Mouse (Mus musculus) layer of hippocampus, postnatal 25 days (tissue): Measurements from ENCODE around the gene Hfe2. TPM values are rescaled to one million over a fixed set of nuclear protein-coding genes. Genes with fewer than 3 reads are reported as not detected.
A peak's percentile ranks its signal among the peaks of the same experiment; 100 is the strongest.

ENCODE experiments used
- DNase-seq, 2 experiments: peaks; one replicate each; pipeline ENCODE4 v3.0.0; 2022; ENCODE audit warnings: mixed read lengths in 2 of 2, low spot score in 1 of 2; ENCODE audit errors: extremely low spot score in 1 of 2
- total RNA-seq, 2 experiments: library from RNA; stranded (reverse); gene quantifications; 2 replicates each; pipeline ENCODE4 v1.2.3; 2021

Gene Hfe2
- total RNA-seq, 2 experiments from 2014 or later: 0.12 TPM; not detected in 1

- DNase-seq: peak in 1 of 2 experiments; percentile 44
Measured at GRCm38 (mm10) chr3:96555041-96555596, 30.1 kb downstream of the Hfe2 start.

- DNase-seq: no peak
Measured at GRCm38 (mm10) chr3:96555999-96556614, 31.1 kb downstream of the Hfe2 start.

GRCm38 (mm10) chr3:96556651-96557635 is 32.0 kb downstream of the Hfe2 start:
- DNase-seq: no peak

GRCm38 (mm10) chr3:96557694-96558093 is 32.7 kb downstream of the Hfe2 start, which contains the start of gene Txnip:
Txnip (plus strand) TSS chr3:96557957.
- DNase-seq: peak; percentile 85 to 86

GRCm38 (mm10) chr3:96558159-96558558 is 33.2 kb downstream of the Hfe2 start:
- DNase-seq: no peak

GRCm38 (mm10) chr3:96558668-96559196 is 33.8 kb downstream of the Hfe2 start:
- no peak for DNase-seq

- no peak for DNase-seq
Measured at GRCm38 (mm10) chr3:96559398-96559910, 34.5 kb downstream of the Hfe2 start.

GRCm38 (mm10) chr3:96559911-96560850 is 35.2 kb downstream of the Hfe2 start:
- no peak for DNase-seq

- no peak for DNase-seq
Measured at GRCm38 (mm10) chr3:96560881-96561668, 36.1 kb downstream of the Hfe2 start.

- DNase-seq: no peak
Measured at GRCm38 (mm10) chr3:96561946-96562681, 37.1 kb downstream of the Hfe2 start.

- DNase-seq: no peak
Measured at GRCm38 (mm10) chr3:96563267-96563666, 38.3 kb downstream of the Hfe2 start.

- DNase-seq: no peak
Measured at GRCm38 (mm10) chr3:96563911-96564632, 39.1 kb downstream of the Hfe2 start.

GRCm38 (mm10) chr3:96564633-96565032 is 39.7 kb downstream of the Hfe2 start:
- no peak for DNase-seq

GRCm38 (mm10) chr3:96565105-96565504 is 40.1 kb downstream of the Hfe2 start:
- no peak for DNase-seq

GRCm38 (mm10) chr3:96566661-96567450 is 41.9 kb downstream of the Hfe2 start:
- DNase-seq: no peak

- DNase-seq: no peak
Measured at GRCm38 (mm10) chr3:96568605-96569004, 43.6 kb downstream of the Hfe2 start.

- DNase-seq: no peak
Measured at GRCm38 (mm10) chr3:96569506-96569905, 44.5 kb downstream of the Hfe2 start.
